10 mouse cellular contexts compared by ENCODE assay signal in genomic region chr10:97704562-97704961, GRCm38 (mm10). TPM values are rescaled to one million over a fixed set of nuclear protein-coding genes. Genes with fewer than 3 reads are reported as not detected.
DNase-seq lines count a peak whose midpoint lies in the region; ATAC-seq and TF ChIP-seq lines count a peak whose summit lies in the region.
"Had no signal": no experiment of that assay in that cellular context is flagged by ENCODE, and none has a peak within 500 bp of the region (broad histone marks: within the 10 kb centered on the region; RNA-seq: fewer than 3 reads in every experiment).

No protein-coding gene starts in this region.

- H3K27me3 ChIP-seq in liver, postnatal 0 days (ENCODE audit: insufficient read depth, low read length), result no peaks in the 10 kb centered on the region

- H3K4me2 ChIP-seq in liver, postnatal 0 days (ENCODE audit: low read depth, low read length), result no peak overlapping the region

- DNase-seq in cerebellum, adult 18-20 months, result peak; percentile 47 to 51
- DNase-seq in left cerebral cortex, adult 2 months (ENCODE audit: extremely low spot score in 1 of 2, low spot score in 2 of 2), result no peak
- DNase-seq in left cerebral cortex, adult 8-10 months (ENCODE audit: low spot score in 2 of 2), result no peak
- DNase-seq in ES-CJ7 (ENCODE audit: low read depth, low spot score), result peak; percentile 49
- DNase-seq in embryo, embryonic 9.5 days (ENCODE audit: extremely low spot score), result peak; percentile 34
- DNase-seq in liver, postnatal 0 days, result peak; percentile 19
- DNase-seq in spleen, postnatal 14 days (ENCODE audit: low spot score in 2 of 2), result no peak

- no peaks in the 10 kb centered on the region for H3K9me3 ChIP-seq in liver, postnatal 0 days (ENCODE audit: low read length)
- H3K9me3 ChIP-seq: G1E had no signal

- WGBS in liver, postnatal 0 days (ENCODE audit: insufficient replicate concordance), result 46% methylated on average over 1 of the region's 1 CpGs

- peak; percentile 65 for TF ChIP-seq CTCF in left cerebral cortex, adult 2 months (IDR thresholded peaks at IDR 0.05)
- peak; percentile 68 for TF ChIP-seq CTCF in liver, postnatal 0 days (IDR thresholded peaks at IDR 0.05; ENCODE audit: low read depth)

- H3K27ac ChIP-seq in left cerebral cortex, adult 2 months, result no peak overlapping the region
- H3K27ac ChIP-seq in liver, postnatal 0 days (ENCODE audit: low read depth), result no peak overlapping the region

- H3K4me1 ChIP-seq in liver, postnatal 0 days (ENCODE audit: insufficient read depth), result no peaks in the 10 kb centered on the region

- no peak for TF ChIP-seq EP300 in liver, postnatal 0 days (IDR thresholded peaks at IDR 0.05; ENCODE audit: low read depth)

- no peaks in the 10 kb centered on the region for H3K36me3 ChIP-seq in liver, postnatal 0 days (replicated peaks; ENCODE audit: insufficient read depth, low read length)
- H3K36me3 ChIP-seq: G1E had no signal

- intact Hi-C loops in left cerebral cortex, adult 2 months (cut with DNase I), result no loop called here

- ATAC-seq in cerebellum, adult (ENCODE audit: insufficient number of reproducible peaks, low FRiP score, low TSS enrichment), result no peak
- no peak for ATAC-seq in liver, postnatal 0 days

- no peak overlapping the region for H3K4me3 ChIP-seq in left cerebral cortex, adult 2 months
- H3K4me3 ChIP-seq in liver, postnatal 0 days (ENCODE audit: low read depth, low read length), result no peak overlapping the region

- H3K9ac ChIP-seq in liver, postnatal 0 days (replicated peaks), result no peak overlapping the region

RNA-seq across cellular contexts. Expression of gene Ccer1, which starts 11.7 kb away (rescaled TPM):
- total RNA-seq in left cerebral cortex, adult 2 months (2021), result not detected
- total RNA-seq in left cerebral cortex, adult 8-10 months (2022), result not detected
- polyA plus RNA-seq in liver, postnatal 0 days (2015; fragmentation: Nextera tagmentation; extraction: Ambion mirVana), result not detected in 2 replicates
- total RNA-seq: gastrocnemius, postnatal 4 days had no signal
- polyA plus RNA-seq: G1E had no signal

RNA-seq across cellular contexts. Expression of gene C030005K15Rik, which starts 22.0 kb away (rescaled TPM):
- under 1 TPM; 0.29 to 0.30 TPM for total RNA-seq in left cerebral cortex, adult 2 months (2021)
- total RNA-seq in left cerebral cortex, adult 8-10 months (2022), result under 1 TPM; 0.30 to 0.95 (median 0.43) TPM
- not detected in 2 replicates for polyA plus RNA-seq in liver, postnatal 0 days (2015; fragmentation: Nextera tagmentation; extraction: Ambion mirVana)
- total RNA-seq: G1E; gastrocnemius, postnatal 4 days had no signal
- polyA plus RNA-seq: G1E had no signal

Comparison
In these comparisons a context has a peak if more than half of its experiments do, and no peak if none do; other contexts are left out.
1. DNase-seq: peak in cerebellum, adult 18-20 months (2 of 2), ES-CJ7 (single experiment), embryo, embryonic 9.5 days (single experiment) and liver, postnatal 0 days (single experiment); none in left cerebral cortex, adult 2 months (0 of 2), left cerebral cortex, adult 8-10 months (0 of 2) and spleen, postnatal 14 days (0 of 2).